Mouse (Mus musculus) ES-Bruce4 (cell line): ENCODE results near the gene Rnf186. TPM values are rescaled to one million over a fixed set of nuclear protein-coding genes. Genes with fewer than 3 reads are reported as not detected.

Experiments
- H3K27ac ChIP-seq: 2 replicates; pipeline ENCODE4 v1.5.1; 2012; ENCODE audit warnings: low read length, inconsistent platforms; ENCODE audit not compliant: insufficient read depth
- H3K27me3 ChIP-seq: 2 replicates; pipeline ENCODE4 v1.6.1; 2012; ENCODE audit warnings: mild to moderate bottlenecking, low read length, inconsistent platforms; ENCODE audit not compliant: control insufficient read depth, poor library complexity, insufficient read depth, severe bottlenecking
- H3K36me3 ChIP-seq: 2 replicates; pipeline ENCODE4 v1.6.1; 2012; ENCODE audit warnings: inconsistent platforms, mild to moderate bottlenecking, low read length, moderate library complexity; ENCODE audit not compliant: control insufficient read depth, poor library complexity, insufficient read depth, severe bottlenecking
- H3K4me1 ChIP-seq: one replicate; pipeline ENCODE4 v1.8.1; 2011; ENCODE audit warnings: low read length; ENCODE audit not compliant: control insufficient read depth, insufficient read depth
- H3K4me3 ChIP-seq: 2 replicates; pipeline ENCODE4 v1.5.1; 2011; ENCODE audit warnings: low read depth, mild to moderate bottlenecking, low read length
- H3K9ac ChIP-seq: 2 replicates; pipeline ENCODE4 v1.6.1; 2012; ENCODE audit warnings: low read depth, mild to moderate bottlenecking, inconsistent platforms; ENCODE audit not compliant: poor library complexity, severe bottlenecking
- H3K9me3 ChIP-seq: replicated peaks from 2 replicates; pipeline ENCODE4 v1.6.1; 2012; ENCODE audit warnings: mild to moderate bottlenecking, low read length, inconsistent platforms; ENCODE audit not compliant: control insufficient read depth, poor library complexity, insufficient read depth, severe bottlenecking
- CTCF ChIP-seq: IDR thresholded peaks from one replicate; pipeline ENCODE4 v1.8.1; 2011; ENCODE audit warnings: low read depth, low read length
- EP300 ChIP-seq: IDR thresholded peaks from 2 replicates; pipeline ENCODE4 v1.6.1; 2011; ENCODE audit warnings: low read depth, low read length; ENCODE audit not compliant: insufficient read depth
- POLR2A ChIP-seq: IDR thresholded peaks from one replicate; pipeline ENCODE4 v1.8.1; 2011; ENCODE audit warnings: low read length; ENCODE audit not compliant: insufficient read depth
- polyA plus RNA-seq: library from polyadenylated mRNA; stranded (reverse); fragments of >200 nt; gene quantifications from 2 replicates; pipeline ENCODE4 v1.2.4, GENCODE M21; 2011; ENCODE audit warnings: low read depth; ENCODE audit not compliant: missing spikeins, insufficient read depth, insufficient read length

The Rnf186 gene
- polyA plus RNA-seq, 1 experiment, result not detected

- Histone ChIP-seq H3K27me3 (no peaks in the 10 kb centered on the region), H3K27ac (no peak overlapping the region), H3K36me3 (no peaks in the 10 kb centered on the region), H3K9me3 (no peaks in the 10 kb centered on the region), H3K4me1 (no peaks in the 10 kb centered on the region), H3K9ac (no peak overlapping the region), H3K4me3 (no peak overlapping the region)
- TF ChIP-seq EP300, result no peak
- TF ChIP-seq CTCF, result no peak
- no peak for TF ChIP-seq POLR2A
Measured at GRCm38 (mm10) chr4:139001026-139001425, 34.1 kb downstream of the Rnf186 start.

- no peak overlapping the region for H3K4me3 ChIP-seq
- H3K4me1 ChIP-seq, result no peaks in the 10 kb centered on the region
- no peak overlapping the region for H3K27ac ChIP-seq
- H3K9ac ChIP-seq, result no peak overlapping the region
- no peaks in the 10 kb centered on the region for H3K27me3 ChIP-seq
- H3K9me3 ChIP-seq, result no peaks in the 10 kb centered on the region
- TF ChIP-seq EP300 (no peak), CTCF (peak; percentile 50)
- no peaks in the 10 kb centered on the region for H3K36me3 ChIP-seq
Measured at GRCm38 (mm10) chr4:139001433-139001832, 34.5 kb downstream of the Rnf186 start.

- TF ChIP-seq EP300, result no peak
- TF ChIP-seq POLR2A, result no peak
- no peak for TF ChIP-seq CTCF
Measured at GRCm38 (mm10) chr4:139004067-139004466, 37.2 kb downstream of the Rnf186 start.

GRCm38 (mm10) chr4:139005214-139005613 lies 38.3 kb downstream of the Rnf186 start:
- Histone ChIP-seq H3K36me3 (no peaks in the 10 kb centered on the region), H3K4me1 (peaks cover 1% of the 10 kb centered on the region), H3K9me3 (no peaks in the 10 kb centered on the region), H3K27ac (no peak overlapping the region), H3K4me3 (no peak overlapping the region), H3K27me3 (no peaks in the 10 kb centered on the region), H3K9ac (no peak overlapping the region)
- TF ChIP-seq EP300, result no peak
- no peak for TF ChIP-seq CTCF
- TF ChIP-seq POLR2A, result no peak

More at GRCm38 (mm10) chr4:139004067-139004466, 37.2 kb downstream of the Rnf186 start:
- no peak overlapping the region for H3K9ac ChIP-seq
- no peak overlapping the region for H3K4me3 ChIP-seq
- H3K27me3 ChIP-seq, result no peaks in the 10 kb centered on the region
- no peak overlapping the region for H3K27ac ChIP-seq
- no peaks in the 10 kb centered on the region for H3K9me3 ChIP-seq
- no peaks in the 10 kb centered on the region for H3K36me3 ChIP-seq
- H3K4me1 ChIP-seq, result peaks cover 1% of the 10 kb centered on the region

GRCm38 (mm10) chr4:139007353-139007752 lies 40.4 kb downstream of the Rnf186 start:
- H3K9ac ChIP-seq, result no peak overlapping the region
- no peak for TF ChIP-seq POLR2A
- peak; percentile 61; the same call in 1 of the 2 replicates for TF ChIP-seq EP300
- no peak for TF ChIP-seq CTCF
- no peak overlapping the region for H3K27ac ChIP-seq
- no peak overlapping the region for H3K4me3 ChIP-seq
- peaks cover 1% of the 10 kb centered on the region for H3K4me1 ChIP-seq
- H3K36me3 ChIP-seq, result no peaks in the 10 kb centered on the region
- no peaks in the 10 kb centered on the region for H3K9me3 ChIP-seq
- H3K27me3 ChIP-seq, result no peaks in the 10 kb centered on the region

GRCm38 (mm10) chr4:139007981-139008536 lies 41.1 kb downstream of the Rnf186 start:
- no peaks in the 10 kb centered on the region for H3K9me3 ChIP-seq
- H3K9ac ChIP-seq, result no peak overlapping the region
- no peak overlapping the region for H3K27ac ChIP-seq
- H3K36me3 ChIP-seq, result no peaks in the 10 kb centered on the region
- TF ChIP-seq EP300 (no peak), CTCF (no peak), POLR2A (no peak)
- H3K4me1 ChIP-seq, result peaks cover 1% of the 10 kb centered on the region
- no peak overlapping the region for H3K4me3 ChIP-seq
- no peaks in the 10 kb centered on the region for H3K27me3 ChIP-seq
